Mouse (Mus musculus) adrenal gland, postnatal 4 days (tissue): ENCODE measurements at regions not wholly inside any gene's neighbourhood (a gene's known extent, or its start where the extent isn't known, plus 50 kb on each side); places are given as distances from the start of the nearest gene placed in this dataset.
"Not testable (repeated sequence)": the region's sequence is repeated elsewhere in the genome, so short reads cannot be mapped to it uniquely, and the experiment has no call there.

Source experiments
- DNase-seq, 2 experiments: peaks; one replicate each; pipeline ENCODE4 v3.0.0; 2021 to 2022; ENCODE audit warnings: low spot score in 2 of 2, mixed read lengths in 2 of 2

GRCm38 (mm10) chr1:12025791-12026190 lies 611.9 kb downstream of the A830018L16Rik start:
- no peak for DNase-seq

- DNase-seq: no peak
Observed at GRCm38 (mm10) chr1:12027442-12027841, 613.5 kb downstream of the A830018L16Rik start.

GRCm38 (mm10) chr1:12028074-12028473 lies 614.2 kb downstream of the A830018L16Rik start:
- no peak for DNase-seq

- no peak for DNase-seq
Observed at GRCm38 (mm10) chr1:12051931-12052482, 638.1 kb downstream of the A830018L16Rik start.

- no peak for DNase-seq
Observed at GRCm38 (mm10) chr1:12055865-12056560, 642.1 kb downstream of the A830018L16Rik start.

- DNase-seq: no peak
Observed at GRCm38 (mm10) chr1:12065016-12065513, 651.2 kb downstream of the A830018L16Rik start.

- no peak for DNase-seq
Observed at GRCm38 (mm10) chr1:12092564-12093504, 678.9 kb downstream of the A830018L16Rik start.

GRCm38 (mm10) chr1:12115041-12115828 lies 701.3 kb downstream of the A830018L16Rik start:
- no peak for DNase-seq

GRCm38 (mm10) chr1:12117083-12117482 lies 703.2 kb downstream of the A830018L16Rik start:
- DNase-seq: no peak

GRCm38 (mm10) chr1:12120926-12121325 lies 707.0 kb downstream of the A830018L16Rik start:
- DNase-seq: no peak

GRCm38 (mm10) chr1:12126611-12127010 lies 712.7 kb downstream of the A830018L16Rik start:
- not testable (repeated sequence) for DNase-seq

- DNase-seq: no peak
Observed at GRCm38 (mm10) chr1:12170503-12170902, 756.6 kb downstream of the A830018L16Rik start.

- DNase-seq: no peak
Observed at GRCm38 (mm10) chr1:12189646-12190233, 775.8 kb downstream of the A830018L16Rik start.

GRCm38 (mm10) chr1:12192588-12192987 lies 778.7 kb downstream of the A830018L16Rik start:
- DNase-seq: no peak

GRCm38 (mm10) chr1:12231089-12231488 lies 817.2 kb downstream of the A830018L16Rik start:
- no peak for DNase-seq

GRCm38 (mm10) chr1:12242090-12242489 lies 828.2 kb downstream of the A830018L16Rik start:
- DNase-seq: no peak

GRCm38 (mm10) chr1:12282493-12282892 lies 868.6 kb downstream of the A830018L16Rik start:
- DNase-seq: no peak

- DNase-seq: no peak
Observed at GRCm38 (mm10) chr1:12285551-12285950, 871.6 kb downstream of the A830018L16Rik start.

- no peak for DNase-seq
Observed at GRCm38 (mm10) chr1:12286026-12286425, 872.1 kb downstream of the A830018L16Rik start.

GRCm38 (mm10) chr1:12288521-12288920 lies 874.6 kb downstream of the A830018L16Rik start:
- DNase-seq: no peak
